Mouse (Mus musculus) ES-E14 (cell line): ENCODE results near the gene Ankrd13a. TPM values are rescaled to one million over a fixed set of nuclear protein-coding genes. Genes with fewer than 3 reads are reported as not detected.

ENCODE experiments used
- DNase-seq: peaks from one replicate; pipeline ENCODE4 v3.0.0-alpha.2; 2013; ENCODE audit warnings: low read depth, low spot score
- H3K27ac ChIP-seq: 2 replicates; pipeline ENCODE4 v1.5.1; 2012; ENCODE audit warnings: low read depth, mild to moderate bottlenecking, low read length, moderate library complexity, mixed read lengths; ENCODE audit not compliant: poor library complexity, insufficient read depth, severe bottlenecking
- H3K36me3 ChIP-seq: 2 replicates; pipeline ENCODE4 v1.6.1; 2012; ENCODE audit warnings: mild to moderate bottlenecking, low read length, moderate library complexity, mixed read lengths; ENCODE audit not compliant: control insufficient read depth, poor library complexity, insufficient read depth, severe bottlenecking
- H3K4me1 ChIP-seq, 2 experiments: fragments of 150-350 bp in 1 of 2; sonication (generic) in 1 of 2; 2 replicates each; pipeline ENCODE4 v1.6.1; 2012; ENCODE audit warnings: low read length in 2 of 2, mild to moderate bottlenecking in 1 of 2, mixed read lengths in 1 of 2; ENCODE audit not compliant: control insufficient read depth in 2 of 2, insufficient read depth in 2 of 2, poor library complexity in 1 of 2
- H3K4me3 ChIP-seq, 2 experiments: fragments of 150-350 bp in 1 of 2; sonication (generic) in 1 of 2; 2 replicates each; pipeline ENCODE4 v1.5.1; 2012; ENCODE audit warnings: low read length in 2 of 2, low read depth in 1 of 2, mild to moderate bottlenecking in 1 of 2, mixed read lengths in 1 of 2; ENCODE audit not compliant: insufficient read depth in 1 of 2, poor library complexity in 1 of 2, severe bottlenecking in 1 of 2
- H3K9ac ChIP-seq: 2 replicates; pipeline ENCODE4 v1.6.1; 2012; ENCODE audit warnings: low read depth, mild to moderate bottlenecking, low read length, mixed read lengths; ENCODE audit not compliant: poor library complexity, insufficient read depth, severe bottlenecking
- H3K9me3 ChIP-seq: fragments of 150-350 bp; sonication (generic); 2 replicates; pipeline ENCODE4 v1.6.1; 2012; ENCODE audit warnings: low read depth, mild to moderate bottlenecking, low read length; ENCODE audit not compliant: control insufficient read depth, insufficient read depth
- CHD2 ChIP-seq: IDR thresholded peaks from 2 replicates; pipeline ENCODE4 v1.6.1; 2014; ENCODE audit warnings: mild to moderate bottlenecking, low read depth, low read length, inconsistent platforms
- HCFC1 ChIP-seq: IDR thresholded peaks from 2 replicates; pipeline ENCODE4 v1.6.1; 2012; ENCODE audit warnings: low read length, inconsistent platforms, borderline replicate concordance; ENCODE audit not compliant: insufficient read depth
- MAFK ChIP-seq: IDR thresholded peaks from 2 replicates; pipeline ENCODE4 v1.6.1; 2014; ENCODE audit warnings: mild to moderate bottlenecking, low read depth, low read length, inconsistent platforms; ENCODE audit not compliant: insufficient read depth
- ZC3H11A ChIP-seq: IDR thresholded peaks from 2 replicates; pipeline ENCODE4 v1.6.1; 2012; ENCODE audit warnings: low read depth, mild to moderate bottlenecking, inconsistent platforms, low read length, borderline replicate concordance
- ZNF384 ChIP-seq: IDR thresholded peaks from 2 replicates; pipeline ENCODE4 v1.6.1; 2012; ENCODE audit warnings: low read depth, low read length, inconsistent platforms
- in situ Hi-C, 2 experiments: fragments of 600-800 bp; cut with MboI; formaldehyde crosslinking; loops; one replicate each; pipeline ENCODE4 v1.15.1; 2025; ENCODE audit warnings: low sequenced_read_pairs in 2 of 2, inconsistent platforms in 1 of 2; ENCODE audit not compliant: unreplicated experiment in 2 of 2
- total RNA-seq: library from RNA; depleted of rRNA; stranded (reverse); fragments of 300-350 nt; gene quantifications from 2 replicates; pipeline ENCODE4 v1.2.3, GENCODE M21; 2012

The Ankrd13a gene
- total RNA-seq, 1 experiment = 66.4 TPM

- H3K36me3 ChIP-seq = peaks cover 35% of the 10 kb centered on the region
- in situ Hi-C loops = no loop called here
- no peaks in the 10 kb centered on the region for H3K9me3 ChIP-seq
- no peak overlapping the region for H3K27ac ChIP-seq
- H3K4me1 ChIP-seq = peaks cover 4 to 25% of the 10 kb centered on the region in 2 experiments
- DNase-seq = no peak
- H3K9ac ChIP-seq = no peak overlapping the region
- TF ChIP-seq ZNF384 (peak; percentile 98), HCFC1 (no peak)
- no peak overlapping the region for H3K4me3 ChIP-seq
Measured at GRCm38 (mm10) chr5:114805436-114806350, 31.2 kb downstream of the Ankrd13a start.

- no peaks in the 10 kb centered on the region for H3K9me3 ChIP-seq
- DNase-seq = no peak
- H3K4me3 ChIP-seq = no peak overlapping the region
- peaks cover 2 to 26% of the 10 kb centered on the region in 2 experiments; a peak in 3 of 4 replicates for H3K4me1 ChIP-seq
- in situ Hi-C loops = no loop called here
- TF ChIP-seq MAFK (no peak), ZC3H11A (no peak), CHD2 (no peak), ZNF384 (no peak), HCFC1 (no peak)
- peaks cover 35% of the 10 kb centered on the region for H3K36me3 ChIP-seq
- H3K9ac ChIP-seq = no peak overlapping the region; the same call in 1 of the 2 replicates
- H3K27ac ChIP-seq = no peak overlapping the region
Measured at GRCm38 (mm10) chr5:114806636-114807035, 32.2 kb downstream of the Ankrd13a start.

- H3K4me3 ChIP-seq = no peak overlapping the region
- H3K9me3 ChIP-seq = no peaks in the 10 kb centered on the region
- H3K27ac ChIP-seq = no peak overlapping the region
- peaks cover 36% of the 10 kb centered on the region for H3K36me3 ChIP-seq
- no peak overlapping the region for H3K9ac ChIP-seq
- H3K4me1 ChIP-seq = peaks cover 2 to 26% of the 10 kb centered on the region in 2 experiments; a peak in 3 of 4 replicates
- TF ChIP-seq MAFK = no peak
- TF ChIP-seq CHD2 = no peak
- TF ChIP-seq ZNF384 = no peak
- no peak for TF ChIP-seq HCFC1
- no peak for TF ChIP-seq ZC3H11A
- in situ Hi-C loops = no loop called here
- DNase-seq = no peak
Measured at GRCm38 (mm10) chr5:114807063-114807462, 32.6 kb downstream of the Ankrd13a start.

GRCm38 (mm10) chr5:114807468-114807867, 33.0 kb downstream of the Ankrd13a start:
- no peak for DNase-seq
- no peaks in the 10 kb centered on the region for H3K9me3 ChIP-seq
- H3K4me1 ChIP-seq = peaks cover 2 to 23% of the 10 kb centered on the region in 2 experiments; a peak in 2 of 4 replicates
- H3K4me3 ChIP-seq = no peak overlapping the region
- TF ChIP-seq MAFK (no peak), HCFC1 (no peak), ZC3H11A (no peak), CHD2 (no peak), ZNF384 (no peak)
- no peak overlapping the region for H3K9ac ChIP-seq
- no peak overlapping the region for H3K27ac ChIP-seq
- peaks cover 34% of the 10 kb centered on the region for H3K36me3 ChIP-seq
- in situ Hi-C loops = no loop called here
